Mouse (Mus musculus) heart, postnatal 0 days (tissue): ENCODE data around the gene Lrrc28.

Experiments
- CTCF ChIP-seq: IDR thresholded peaks from 2 replicates; pipeline ENCODE4 v1.5.1; 2016; ENCODE audit warnings: antibody characterized with exemption, control low read depth, low read depth
- EP300 ChIP-seq: IDR thresholded peaks from 2 replicates; pipeline ENCODE4 v1.6.1; 2016; ENCODE audit warnings: antibody characterized with exemption, low read depth

GRCm38 (mm10) chr7:67647277-67647676, 2.2 kb upstream of the Lrrc28 start, which contains the start of gene Ttc23:
- TF ChIP-seq CTCF (no peak), EP300 (no peak)
